Mouse (Mus musculus): ENCODE measurements around the gene Ttc34. TPM values are rescaled to one million over a fixed set of nuclear protein-coding genes. Genes with fewer than 3 reads are reported as not detected.
A peak's percentile ranks its signal among the peaks of the same experiment; 100 is the strongest.

The Ttc34 gene
- polyA plus RNA-seq, 1 experiment from 2014 or later, result 0.62 TPM

DNA sequence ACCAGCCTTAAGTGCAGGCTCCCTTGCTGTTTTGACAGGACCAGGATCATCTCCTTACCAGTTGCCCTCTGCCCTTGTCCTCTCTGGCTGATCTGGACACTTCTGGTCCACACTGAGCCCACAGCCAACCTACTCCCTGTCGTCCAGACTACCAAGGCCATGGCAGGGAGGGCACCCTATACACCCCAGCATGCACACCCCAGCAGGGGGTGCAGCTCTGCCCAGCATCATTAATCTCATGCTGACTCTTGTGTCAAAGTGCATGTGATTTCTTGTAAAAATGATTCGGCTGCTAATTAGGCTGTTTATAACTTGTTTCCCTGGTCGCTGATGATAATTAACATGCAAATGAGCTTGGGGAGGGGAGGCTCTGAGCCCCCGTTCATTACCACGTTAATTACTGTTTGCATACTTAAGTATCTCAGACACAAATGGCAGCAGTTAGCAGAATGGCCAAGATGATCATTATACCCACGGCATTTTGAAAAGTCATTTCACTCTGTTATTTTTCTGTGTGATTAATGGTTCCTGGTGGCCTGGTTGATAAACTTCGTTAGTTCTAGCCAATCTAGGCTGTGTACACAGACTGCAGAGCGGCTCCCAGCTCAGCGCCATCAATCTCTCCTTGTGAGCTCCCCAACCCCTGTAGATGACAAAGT lies 5.2 kb upstream of the Ttc34 start:
- Histone ChIP-seq H3K4me3 (replicated peaks) (no peak overlapping the region), H3K9ac (replicated peaks) (no peak overlapping the region), H3K9me3 (no peaks in the 10 kb centered on the region), H3K27ac (no peak overlapping the region), H3K27me3 (peaks cover 16% of the 10 kb centered on the region), H3K4me2 (replicated peaks) (no peak overlapping the region), H3K36me3 (no peaks in the 10 kb centered on the region), H3K4me1 (replicated peaks) (peaks cover 3% of the 10 kb centered on the region)
- no peak for ATAC-seq
- 57% methylated on average over 9 of the region's 9 CpGs for WGBS

DNA sequence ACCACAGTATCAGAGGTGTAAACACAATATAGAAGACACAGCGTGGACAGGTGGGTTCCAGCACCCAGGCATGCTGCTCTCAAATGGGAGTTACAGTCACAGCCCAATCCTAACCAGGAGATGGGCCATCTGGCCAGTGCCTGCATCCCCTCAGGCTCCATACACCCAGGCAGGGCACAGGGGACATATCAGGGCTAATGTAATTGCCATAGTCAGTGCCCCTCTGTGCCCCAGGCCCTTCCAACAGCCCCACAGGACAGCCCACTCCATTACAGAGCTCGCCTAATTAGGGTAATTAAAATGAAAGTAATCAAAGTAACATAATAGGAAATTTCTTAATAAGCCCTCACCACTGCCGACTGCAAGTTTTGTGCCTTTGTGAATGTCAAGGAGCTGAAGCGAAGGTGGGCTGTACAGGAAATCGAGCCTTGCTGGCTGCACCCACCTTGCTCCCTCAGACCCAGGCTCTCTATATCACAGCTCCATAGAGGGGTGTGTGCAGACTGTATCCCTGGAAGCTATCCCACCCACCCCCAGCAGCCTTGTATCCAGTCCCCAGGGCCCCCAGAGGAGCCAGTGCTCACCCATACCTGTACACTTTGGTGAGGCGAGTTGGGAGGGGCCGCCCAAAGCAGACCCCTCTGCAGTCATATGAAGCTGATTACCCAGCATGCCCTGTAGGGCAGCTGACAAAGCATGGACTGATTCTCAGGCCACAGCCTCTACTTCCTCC lies 910 bp upstream of the Ttc34 start:
- Histone ChIP-seq H3K36me3 (no peaks in the 10 kb centered on the region), H3K4me3 (replicated peaks) (no peak overlapping the region), H3K4me2 (replicated peaks) (no peak overlapping the region), H3K4me1 (replicated peaks) (no peaks in the 10 kb centered on the region; the same call in none of the 2 replicates), H3K9me3 (no peaks in the 10 kb centered on the region), H3K27me3 (peaks cover 36% of the 10 kb centered on the region), H3K9ac (replicated peaks) (no peak overlapping the region), H3K27ac (no peak overlapping the region)
- peak; percentile 57 for ATAC-seq
- 71% methylated on average over 7 of the region's 7 CpGs for WGBS

DNA sequence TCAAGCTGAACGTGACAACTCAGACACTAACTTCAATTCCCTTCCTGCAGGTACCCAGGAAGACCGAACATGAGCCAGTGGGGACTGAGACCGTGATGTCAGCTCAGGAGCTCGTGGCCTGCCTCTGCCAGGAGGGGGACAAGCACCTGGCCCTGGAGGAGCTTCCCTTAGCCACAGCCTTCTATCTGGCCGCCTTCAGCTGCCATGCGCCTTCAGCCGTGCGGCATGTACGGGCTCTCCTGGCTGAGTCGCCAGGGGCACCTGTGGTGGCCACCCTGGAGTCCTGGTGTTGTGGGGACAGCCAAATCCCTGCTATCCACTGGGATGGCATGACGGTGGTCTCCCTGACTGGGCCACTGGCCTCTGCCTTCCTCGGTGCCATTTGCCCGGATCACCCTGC lies 1.5 kb downstream of the Ttc34 start:
- Histone ChIP-seq H3K9me3 (no peaks in the 10 kb centered on the region), H3K9ac (replicated peaks) (no peak overlapping the region), H3K4me2 (replicated peaks) (no peak overlapping the region), H3K4me3 (replicated peaks) (no peak overlapping the region), H3K36me3 (no peaks in the 10 kb centered on the region), H3K27ac (no peak overlapping the region), H3K27me3 (peaks cover 27% of the 10 kb centered on the region), H3K4me1 (replicated peaks) (no peaks in the 10 kb centered on the region; the same call in 1 of the 2 replicates)
- WGBS, result 88% methylated on average over 13 of the region's 13 CpGs
- no peak for ATAC-seq

DNA sequence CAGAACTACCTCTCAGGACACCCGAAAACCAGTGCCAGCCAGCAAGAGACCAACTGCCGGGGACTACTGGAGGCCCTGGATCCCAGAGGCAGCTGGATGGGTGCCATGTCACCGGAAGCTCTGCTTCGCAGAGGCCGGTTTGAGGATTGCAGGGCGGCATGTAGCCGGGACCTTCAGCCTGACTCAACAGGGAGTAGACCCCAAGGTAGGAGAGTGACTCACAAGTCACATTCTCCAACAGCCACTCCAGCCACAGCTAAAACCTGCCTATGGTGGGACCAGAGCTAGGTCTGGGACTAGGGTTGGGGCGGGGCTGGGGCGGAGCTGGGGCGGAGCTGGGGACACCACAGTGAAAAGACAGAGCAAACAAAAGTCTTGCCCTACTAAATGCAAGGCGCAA lies 2.1 kb downstream of the Ttc34 start:
- Histone ChIP-seq H3K9ac (replicated peaks) (0 out of 2 replicates have a peak overlapping the region, but pooled peaks have one; percentile 3), H3K4me3 (replicated peaks) (no peak overlapping the region), H3K4me2 (replicated peaks) (no peak overlapping the region), H3K4me1 (replicated peaks) (no peaks in the 10 kb centered on the region; the same call in 1 of the 2 replicates), H3K36me3 (no peaks in the 10 kb centered on the region), H3K9me3 (no peaks in the 10 kb centered on the region), H3K27me3 (peaks cover 26% of the 10 kb centered on the region), H3K27ac (no peak overlapping the region)
- 51% methylated on average over 11 of the region's 11 CpGs for WGBS
- no peak for ATAC-seq

DNA sequence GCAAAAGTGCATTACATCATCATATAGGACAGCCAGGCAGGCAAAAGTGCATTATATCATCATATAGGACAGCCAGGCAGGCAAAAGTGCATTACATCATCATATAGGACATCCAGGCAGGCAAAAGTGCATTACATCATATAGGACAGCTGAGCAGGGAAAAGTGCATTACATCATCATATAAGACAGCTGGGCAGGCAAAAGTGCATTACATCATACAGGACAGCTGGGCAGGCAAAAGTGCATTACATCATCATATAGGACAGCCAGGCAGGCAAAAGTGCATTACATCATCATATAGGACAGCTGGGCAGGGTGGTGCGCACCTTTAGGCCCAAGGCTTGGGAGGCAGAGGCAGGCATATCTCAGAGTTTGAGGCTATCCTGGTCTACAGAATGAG lies 15.4 kb downstream of the Ttc34 start:
- no peak overlapping the region for H3K4me2 ChIP-seq (replicated peaks)
- H3K9me3 ChIP-seq, result no peaks in the 10 kb centered on the region
- peaks cover 36% of the 10 kb centered on the region for H3K27me3 ChIP-seq
- ATAC-seq, result no peak
- H3K9ac ChIP-seq (replicated peaks), result no peak overlapping the region
- no peaks in the 10 kb centered on the region for H3K36me3 ChIP-seq
- no peak overlapping the region for H3K4me3 ChIP-seq (replicated peaks)
- no peak overlapping the region for H3K27ac ChIP-seq
- peaks cover 13% of the 10 kb centered on the region for H3K4me1 ChIP-seq (replicated peaks)
- 96% methylated on average over 1 of the region's 1 CpGs for WGBS

DNA sequence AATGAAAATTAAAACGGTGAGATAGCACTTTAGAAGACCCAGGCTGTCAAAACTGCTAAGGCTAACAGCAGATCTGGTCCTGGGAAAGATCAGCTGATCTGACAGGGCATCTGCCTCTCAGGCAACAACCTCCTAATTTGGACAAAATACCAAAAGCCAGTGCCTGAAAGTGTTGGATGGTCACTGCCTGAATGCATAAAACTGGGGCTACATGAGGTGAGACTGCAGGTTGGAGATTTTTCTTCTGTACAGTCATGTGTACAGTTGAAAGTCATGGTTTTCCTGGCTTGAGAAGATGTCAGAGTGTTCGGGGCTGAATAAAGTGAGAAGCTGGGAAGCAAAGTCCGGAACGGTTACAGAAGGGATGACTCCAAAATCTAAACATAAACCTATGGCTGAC lies 16.6 kb downstream of the Ttc34 start:
- no peak overlapping the region for H3K4me2 ChIP-seq (replicated peaks)
- no peak for ATAC-seq
- 86% methylated on average over 4 of the region's 4 CpGs for WGBS
- H3K27me3 ChIP-seq, result peaks cover 45% of the 10 kb centered on the region
- H3K36me3 ChIP-seq, result no peaks in the 10 kb centered on the region
- peaks cover 13% of the 10 kb centered on the region for H3K4me1 ChIP-seq (replicated peaks)
- no peaks in the 10 kb centered on the region for H3K9me3 ChIP-seq
- H3K9ac ChIP-seq (replicated peaks), result no peak overlapping the region
- H3K4me3 ChIP-seq (replicated peaks), result no peak overlapping the region
- H3K27ac ChIP-seq, result no peak overlapping the region

DNA sequence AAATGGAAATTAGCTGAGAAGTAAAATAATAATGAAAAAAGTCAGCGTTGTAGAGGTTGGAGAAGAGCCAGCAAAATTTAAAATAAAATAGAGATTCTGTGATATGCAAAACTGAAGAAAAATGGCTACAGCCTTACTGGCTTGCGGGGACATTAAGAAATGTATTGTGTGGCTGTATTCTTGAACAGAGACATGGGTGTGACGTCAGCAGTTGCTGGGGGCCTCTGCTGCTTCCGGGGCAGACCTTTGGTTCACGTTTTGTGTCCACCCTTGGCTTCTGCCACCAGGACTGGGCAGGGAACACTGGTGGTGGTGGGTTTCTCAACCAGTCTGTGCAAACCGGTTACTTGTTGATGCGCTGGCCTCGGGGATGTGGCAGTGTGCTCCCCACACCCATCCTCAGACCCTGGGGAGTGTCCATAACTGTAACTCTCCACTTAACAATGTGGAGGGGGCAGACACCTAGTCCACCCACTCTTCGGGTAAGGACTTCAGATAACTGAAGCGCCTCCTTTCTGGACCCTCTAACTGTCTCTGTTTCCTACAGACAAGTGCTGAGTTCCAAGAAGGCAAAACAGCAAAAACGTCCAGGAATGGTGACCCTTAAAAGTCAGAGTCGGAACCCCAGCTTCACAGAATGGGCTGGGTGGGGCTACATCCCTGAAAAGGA lies 17.6 kb downstream of the Ttc34 start:
- peak overlapping the region; percentile 72; the same call in 1 of the 2 replicates for H3K9ac ChIP-seq (replicated peaks)
- H3K27ac ChIP-seq, result no peak overlapping the region
- no peak for ATAC-seq
- H3K4me2 ChIP-seq (replicated peaks), result peak overlapping the region; percentile 79
- H3K27me3 ChIP-seq, result peaks cover 52% of the 10 kb centered on the region
- WGBS, result 60% methylated on average over 12 of the region's 12 CpGs
- no peaks in the 10 kb centered on the region for H3K36me3 ChIP-seq
- no peaks in the 10 kb centered on the region for H3K9me3 ChIP-seq
- peaks cover 13% of the 10 kb centered on the region for H3K4me1 ChIP-seq (replicated peaks)
- peak overlapping the region; percentile 51 for H3K4me3 ChIP-seq (replicated peaks)

DNA sequence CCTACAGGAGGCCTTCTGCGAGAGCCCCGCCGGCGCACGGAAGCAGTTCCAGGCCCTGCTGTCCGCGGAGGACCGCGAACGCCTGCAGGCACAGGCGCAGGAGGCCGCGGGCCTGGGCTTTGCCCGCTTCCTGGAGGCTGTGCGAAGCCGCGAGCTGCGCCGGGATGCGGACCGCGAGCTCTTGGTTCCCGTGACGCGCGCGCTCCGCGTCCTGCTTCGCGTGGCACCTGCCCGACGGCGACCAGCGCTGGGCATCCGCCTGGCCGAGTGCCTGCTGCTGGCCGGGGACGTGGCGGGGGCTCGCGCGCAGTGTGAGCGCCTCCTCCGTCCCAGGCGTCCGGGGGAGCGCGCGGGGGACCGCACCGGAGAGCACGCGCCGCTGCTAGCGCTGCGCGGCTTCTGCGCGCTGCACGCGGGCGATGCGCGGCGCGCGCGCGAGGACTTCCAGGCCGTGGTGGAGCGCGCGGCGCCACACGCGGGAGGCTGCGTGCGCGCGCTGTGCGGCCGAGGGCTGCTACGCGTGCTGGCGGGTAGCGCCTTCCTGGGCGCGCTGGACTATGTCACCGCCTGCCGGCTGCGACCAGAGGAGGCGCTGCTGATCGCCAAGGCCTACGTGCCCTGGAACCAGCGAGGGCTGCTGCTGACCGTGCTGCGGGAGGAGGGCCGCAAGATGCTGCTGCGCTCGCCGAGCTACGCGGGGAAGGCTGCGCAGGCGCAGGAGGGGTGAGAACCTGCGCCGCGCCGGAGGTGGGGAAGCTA lies 18.6 kb downstream of the Ttc34 start:
- WGBS, result under 1% methylated on average over 107 of the region's 110 CpGs
- ATAC-seq, result peak; percentile 98
- Histone ChIP-seq H3K27ac (peak overlapping the region; percentile 90), H3K36me3 (no peaks in the 10 kb centered on the region), H3K9ac (replicated peaks) (peak overlapping the region; percentile 72), H3K4me1 (replicated peaks) (peaks cover 13% of the 10 kb centered on the region), H3K4me3 (replicated peaks) (peak overlapping the region; percentile 51), H3K9me3 (no peaks in the 10 kb centered on the region), H3K27me3 (peaks cover 57% of the 10 kb centered on the region), H3K4me2 (replicated peaks) (peak overlapping the region; percentile 79)

DNA sequence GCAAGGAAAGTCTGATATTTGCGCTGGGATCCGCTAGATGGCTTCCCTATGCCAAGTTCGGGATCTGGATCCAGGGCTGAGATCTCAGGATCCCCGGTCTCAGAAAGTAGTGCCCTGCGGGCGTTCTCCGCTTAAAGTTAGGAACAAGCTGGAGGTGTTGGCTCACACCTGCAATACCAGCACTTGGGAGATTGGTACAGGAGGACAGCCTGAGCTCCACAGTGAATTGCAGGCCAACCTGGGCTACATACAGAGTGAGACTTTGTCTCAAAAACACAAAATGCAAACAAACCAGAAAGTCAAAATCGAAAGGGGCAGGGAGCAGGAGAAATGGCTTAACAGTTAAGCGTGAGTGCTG lies 19.2 kb downstream of the Ttc34 start:
- peak overlapping the region; percentile 72; the same call in 1 of the 2 replicates for H3K9ac ChIP-seq (replicated peaks)
- H3K4me3 ChIP-seq (replicated peaks), result peak overlapping the region; percentile 51
- H3K27me3 ChIP-seq, result peaks cover 62% of the 10 kb centered on the region
- H3K36me3 ChIP-seq, result no peaks in the 10 kb centered on the region
- peak; percentile 55; the same call in 1 of the 2 replicates for ATAC-seq
- peaks cover 13% of the 10 kb centered on the region for H3K4me1 ChIP-seq (replicated peaks)
- no peaks in the 10 kb centered on the region for H3K9me3 ChIP-seq
- 15% methylated on average over 9 of the region's 9 CpGs for WGBS
- H3K4me2 ChIP-seq (replicated peaks), result peak overlapping the region; percentile 79
- H3K27ac ChIP-seq, result peak overlapping the region; percentile 90; the same call in 1 of the 2 replicates

DNA sequence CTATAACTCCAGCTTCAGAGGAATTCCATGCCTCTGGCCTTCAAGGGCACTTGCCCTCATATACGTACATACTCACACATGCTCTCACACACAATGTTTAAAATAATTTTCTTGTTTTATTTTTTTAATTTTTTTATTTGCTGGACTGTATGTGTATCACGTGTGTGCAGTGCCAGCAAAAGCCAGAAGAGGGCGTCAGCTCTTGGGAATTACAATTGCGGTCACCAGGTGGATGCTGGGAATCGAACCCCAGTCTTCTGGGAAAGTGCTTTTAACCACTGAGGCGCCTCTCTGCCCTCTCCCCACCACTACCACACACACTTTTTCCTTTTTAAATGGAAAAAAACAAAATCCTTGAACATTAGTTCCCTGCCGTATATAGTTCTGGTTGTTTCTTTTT lies 19.6 kb downstream of the Ttc34 start:
- ATAC-seq, result no peak
- peaks cover 13% of the 10 kb centered on the region for H3K4me1 ChIP-seq (replicated peaks)

DNA sequence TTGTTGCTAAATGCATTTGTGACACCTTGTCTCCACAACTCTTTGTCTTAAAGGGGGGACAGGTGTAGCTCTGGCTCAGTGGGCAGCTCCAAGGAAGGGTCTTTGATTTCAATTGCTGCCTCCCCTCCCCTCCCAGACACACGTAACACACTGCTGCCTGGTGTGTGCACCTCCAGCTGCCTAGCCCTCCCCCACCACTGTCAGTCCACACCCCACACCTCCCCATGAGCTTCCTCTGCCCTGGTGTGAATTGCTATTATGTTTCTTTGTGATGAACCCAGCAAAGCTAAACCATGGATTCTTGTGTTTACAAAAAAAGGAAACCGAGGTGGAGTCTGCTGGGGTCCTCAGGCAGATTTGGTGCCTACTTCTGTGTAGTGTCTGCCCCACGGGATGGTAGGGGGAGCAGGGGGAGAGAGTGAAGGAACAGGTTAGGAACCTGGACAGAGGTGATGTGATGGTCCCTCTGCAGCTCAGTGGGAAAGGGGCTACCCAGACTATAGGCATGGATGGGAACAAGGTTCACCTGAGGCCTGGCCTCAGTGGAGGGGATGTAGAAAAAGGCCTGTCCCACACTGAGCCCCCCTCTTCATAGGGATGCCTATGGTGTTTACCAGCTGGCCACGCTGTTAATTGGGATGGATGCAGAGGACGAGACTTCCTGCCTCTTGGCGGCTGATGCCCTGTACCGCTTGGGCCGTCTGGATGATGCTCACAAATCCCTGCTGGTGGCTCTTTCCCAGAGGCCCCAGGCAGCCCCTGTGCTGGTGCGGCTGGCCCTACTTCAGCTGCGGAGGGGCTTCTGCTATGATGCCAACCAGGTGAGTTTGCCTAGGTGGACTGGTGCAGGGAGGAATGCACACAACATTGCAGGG lies 20.3 kb downstream of the Ttc34 start:
- Histone ChIP-seq H3K9ac (replicated peaks) (no peak overlapping the region), H3K27ac (no peak overlapping the region), H3K9me3 (no peaks in the 10 kb centered on the region), H3K4me1 (replicated peaks) (peaks cover 13% of the 10 kb centered on the region), H3K4me3 (replicated peaks) (no peak overlapping the region), H3K27me3 (peaks cover 61% of the 10 kb centered on the region), H3K4me2 (replicated peaks) (no peak overlapping the region), H3K36me3 (no peaks in the 10 kb centered on the region)
- 80% methylated on average over 10 of the region's 10 CpGs for WGBS
- ATAC-seq, result no peak

More for the DNA sequence above, 19.6 kb downstream of the Ttc34 start:
- Histone ChIP-seq H3K27ac (peak overlapping the region; percentile 90; the same call in 1 of the 2 replicates), H3K4me3 (replicated peaks) (0 out of 2 replicates have a peak overlapping the region, but pooled peaks have one; percentile 51), H3K4me2 (replicated peaks) (peak overlapping the region; percentile 79), H3K36me3 (no peaks in the 10 kb centered on the region), H3K27me3 (peaks cover 62% of the 10 kb centered on the region), H3K9ac (replicated peaks) (0 out of 2 replicates have a peak overlapping the region, but pooled peaks have one; percentile 72), H3K9me3 (no peaks in the 10 kb centered on the region)
- WGBS, result 84% methylated on average over 7 of the region's 7 CpGs

Measured in midbrain, embryonic 13.5 days (tissue).